Mouse (Mus musculus) mouse trophoblast stem cell (cell line): ENCODE results near the gene Carmil2.

ENCODE experiments used
- in situ Hi-C, 2 experiments: fragments of 300-500 bp; cut with MseI, MboI; formaldehyde crosslinking; loops; 2 replicates in 1 of 2; 3 replicates in 1 of 2; pipeline ENCODE4 v1.15.1; 2025

Gene Carmil2

DNA sequence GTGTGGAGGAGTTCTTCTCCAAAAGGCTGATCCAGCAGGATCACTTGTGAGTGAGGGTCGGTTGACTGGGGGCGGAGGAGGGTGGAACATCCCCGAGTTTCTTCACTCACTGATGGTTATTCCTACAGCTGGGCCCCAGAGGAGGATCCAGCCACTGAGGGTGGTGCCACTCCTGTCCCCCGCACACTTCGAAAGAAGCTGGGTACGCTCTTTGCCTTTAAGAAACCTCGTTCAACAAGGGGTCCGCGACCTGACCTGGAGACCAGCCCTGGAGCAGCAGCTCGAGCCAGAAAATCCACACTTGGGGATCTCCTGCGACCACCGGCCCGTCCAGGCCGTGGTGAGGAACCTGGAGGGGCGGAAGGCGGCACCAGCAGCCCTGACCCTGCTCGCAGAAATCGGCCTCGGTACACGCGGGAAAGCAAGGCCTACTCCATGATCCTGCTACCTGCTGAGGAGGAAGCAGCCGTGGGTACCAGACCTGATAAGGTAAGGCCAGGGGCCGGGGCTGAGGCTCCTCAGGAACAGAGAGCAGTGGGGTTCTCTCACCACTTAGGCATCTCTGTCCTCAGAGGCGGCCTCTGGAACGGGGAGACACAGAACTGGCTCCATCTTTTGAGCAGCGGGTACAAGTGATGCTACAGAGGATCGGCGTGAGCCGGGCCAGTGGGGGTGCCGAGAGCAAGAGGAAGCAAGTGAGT is 9.2 kb downstream of the Carmil2 start:
- in situ Hi-C loops = no loop called here

DNA sequence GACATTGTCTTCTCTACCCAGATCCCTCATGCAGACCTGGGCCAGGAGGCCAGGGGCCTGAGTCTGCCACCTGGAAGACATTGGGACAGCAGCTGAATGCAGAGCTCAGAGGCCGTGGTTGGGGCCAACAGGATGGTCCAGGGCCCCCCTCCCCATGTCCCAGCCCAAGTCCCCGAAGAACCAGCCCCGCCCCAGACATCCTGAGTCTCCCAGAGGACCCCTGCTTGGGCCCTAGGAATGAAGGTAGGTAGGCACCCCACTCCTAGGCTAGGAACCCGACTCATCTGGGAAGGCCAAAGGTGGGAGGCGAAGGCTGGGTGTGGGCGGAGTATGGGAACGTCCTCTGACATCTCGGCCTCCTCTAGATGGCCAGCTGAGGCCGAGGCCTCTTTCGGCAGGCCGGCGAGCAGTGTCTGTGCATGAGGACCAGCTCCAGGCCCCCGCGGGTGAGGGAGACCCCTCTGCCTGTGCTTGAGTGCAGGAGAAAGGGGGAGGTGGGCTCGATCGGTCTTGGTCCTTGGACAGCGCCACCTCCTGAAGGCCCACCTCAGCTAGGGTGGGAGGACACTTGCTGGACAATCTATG is 11.2 kb downstream of the Carmil2 start:
- in situ Hi-C loops = no loop called here

DNA sequence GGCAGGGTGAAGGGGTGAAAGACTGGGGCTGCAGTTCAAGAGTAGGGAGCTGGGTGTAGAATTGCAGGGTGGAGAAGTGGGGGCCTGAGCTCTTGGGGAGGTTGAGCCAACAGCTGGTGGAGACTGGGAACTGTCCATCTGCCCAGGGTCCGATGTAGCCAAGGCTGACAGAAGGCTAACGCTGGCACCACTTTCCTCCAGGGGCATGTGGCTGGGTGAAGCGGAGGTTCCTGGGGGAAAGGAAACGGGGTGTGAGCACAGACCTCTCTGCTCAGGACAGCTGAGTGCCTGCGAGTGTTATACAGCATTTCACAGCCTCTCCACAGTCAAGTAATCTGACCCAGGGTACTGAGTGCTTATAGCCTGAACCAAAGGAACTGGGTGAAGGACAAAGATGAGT is 12.7 kb downstream of the Carmil2 start:
- in situ Hi-C loops = no loop called here

DNA sequence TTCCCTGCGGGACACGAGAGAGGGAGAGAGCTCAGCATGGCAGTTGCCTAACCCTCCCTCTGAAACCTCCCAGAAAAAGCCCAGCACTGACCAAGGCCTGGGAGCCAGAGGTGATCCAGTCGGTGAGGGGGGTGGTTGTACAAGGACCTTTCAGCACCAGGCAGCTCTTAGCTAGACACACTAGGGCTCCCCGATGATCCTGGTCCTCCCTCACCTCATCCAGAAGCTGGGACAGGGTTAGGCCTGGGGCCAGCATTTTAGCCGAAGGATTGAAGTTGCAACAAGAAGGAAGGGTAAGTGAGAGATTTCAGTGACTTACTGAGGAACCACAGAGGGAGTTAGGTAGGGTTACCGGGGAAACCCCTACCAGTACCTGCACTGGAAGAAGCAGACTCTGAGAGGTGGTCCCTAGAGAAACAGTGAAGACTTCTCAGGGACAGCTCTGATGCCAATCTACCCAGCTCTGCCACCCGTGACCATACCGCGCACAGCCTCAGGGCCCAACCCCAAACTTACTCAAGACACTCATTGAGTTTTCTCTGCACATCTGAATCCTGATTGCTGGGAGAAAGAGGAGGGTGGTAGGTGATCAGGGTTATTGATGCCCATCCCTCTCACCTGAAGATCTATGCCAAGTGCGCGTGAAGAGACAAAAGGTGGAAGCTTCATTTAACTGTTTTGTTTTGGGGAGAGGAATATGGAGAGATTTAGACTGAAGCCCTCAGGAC is 13.6 kb downstream of the Carmil2 start:
- in situ Hi-C loops = no loop called here

DNA sequence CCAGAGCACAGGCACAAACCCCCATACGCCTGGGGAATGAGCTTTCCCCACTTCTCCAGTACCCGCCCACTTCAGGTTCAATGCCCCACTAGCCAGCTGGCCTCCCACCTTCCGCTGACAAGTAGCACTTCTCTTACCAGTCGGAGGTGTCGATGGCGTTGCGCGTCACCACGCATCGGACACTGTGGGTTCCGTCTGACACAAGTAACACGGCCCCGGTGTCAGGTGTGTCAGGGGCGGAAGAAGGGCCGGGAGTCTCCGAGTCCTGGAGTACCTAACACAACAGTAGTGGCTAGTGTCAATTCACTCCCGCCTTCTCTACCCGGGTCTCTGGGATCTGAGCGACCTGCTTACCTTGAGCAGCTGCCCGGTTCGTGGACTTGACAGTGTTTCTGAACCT is 14.5 kb downstream of the Carmil2 start:
- in situ Hi-C loops = no loop called here

DNA sequence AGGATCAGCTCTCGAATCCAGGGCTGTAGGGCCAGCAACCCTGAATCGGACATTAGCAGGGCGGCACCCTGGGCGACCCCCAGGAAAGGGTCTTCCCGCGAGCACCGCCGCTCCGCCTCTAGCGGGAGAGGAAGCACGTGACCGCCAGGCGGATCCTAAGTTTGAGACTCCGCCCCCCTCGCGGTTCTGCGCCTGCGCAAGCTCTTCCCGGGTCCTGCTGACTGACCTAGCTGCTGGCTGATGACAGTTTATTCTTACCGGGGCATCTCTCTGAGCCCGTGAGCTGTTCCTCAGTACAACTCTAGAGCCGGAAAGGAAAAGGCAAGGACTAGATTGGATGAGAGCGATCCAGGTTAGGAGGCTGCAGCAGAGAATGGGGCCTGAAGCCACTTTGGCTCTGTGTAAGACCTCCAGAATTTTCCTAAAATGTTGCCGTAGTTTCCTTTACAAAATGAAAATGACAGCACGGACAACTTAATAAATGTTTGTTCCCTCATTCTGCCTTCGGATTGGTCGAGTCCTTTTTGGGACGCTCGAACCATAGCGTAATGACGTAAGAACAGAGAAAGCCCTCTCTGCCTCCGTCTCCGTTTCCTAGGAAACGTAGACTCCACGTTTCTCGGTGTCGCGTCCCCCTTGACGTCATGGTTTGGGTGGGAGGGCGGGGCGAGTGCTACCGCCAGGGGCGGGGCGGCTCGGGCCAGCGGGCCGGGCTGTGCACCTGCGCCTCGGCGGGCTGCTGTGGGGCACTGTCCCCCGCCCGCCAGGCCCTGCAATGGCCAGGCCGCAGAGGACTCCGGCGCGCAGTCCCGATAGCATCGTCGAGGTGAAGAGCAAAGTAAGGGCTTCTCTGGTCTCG is 15.1 kb downstream of the Carmil2 start, which contains the start of the genes Acd and Pard6a:
TSS of gene Acd (minus strand) at position 137 of the 859 bp plus-strand sequence.
TSS of gene Pard6a (plus strand) at position 183 of the 859 bp plus-strand sequence.
- in situ Hi-C loops = no loop called here

DNA sequence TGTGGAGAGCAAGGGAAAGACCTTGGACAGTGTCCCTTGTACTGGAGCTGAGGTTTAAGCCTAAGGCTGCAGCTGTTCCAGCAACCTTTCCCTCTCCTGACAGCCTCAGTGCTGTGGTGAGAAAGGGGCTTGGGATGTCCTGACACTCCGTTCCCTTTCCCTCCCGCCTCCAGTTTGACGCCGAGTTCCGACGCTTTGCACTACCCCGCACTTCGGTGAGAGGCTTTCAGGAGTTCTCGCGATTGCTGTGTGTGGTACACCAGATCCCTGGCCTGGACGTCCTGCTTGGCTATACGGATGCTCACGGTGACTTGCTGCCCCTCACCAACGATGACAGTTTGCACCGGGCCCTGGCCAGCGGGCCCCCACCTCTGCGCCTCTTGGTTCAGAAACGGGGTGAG is 15.9 kb downstream of the Carmil2 start:
- in situ Hi-C loops = no loop called here

DNA sequence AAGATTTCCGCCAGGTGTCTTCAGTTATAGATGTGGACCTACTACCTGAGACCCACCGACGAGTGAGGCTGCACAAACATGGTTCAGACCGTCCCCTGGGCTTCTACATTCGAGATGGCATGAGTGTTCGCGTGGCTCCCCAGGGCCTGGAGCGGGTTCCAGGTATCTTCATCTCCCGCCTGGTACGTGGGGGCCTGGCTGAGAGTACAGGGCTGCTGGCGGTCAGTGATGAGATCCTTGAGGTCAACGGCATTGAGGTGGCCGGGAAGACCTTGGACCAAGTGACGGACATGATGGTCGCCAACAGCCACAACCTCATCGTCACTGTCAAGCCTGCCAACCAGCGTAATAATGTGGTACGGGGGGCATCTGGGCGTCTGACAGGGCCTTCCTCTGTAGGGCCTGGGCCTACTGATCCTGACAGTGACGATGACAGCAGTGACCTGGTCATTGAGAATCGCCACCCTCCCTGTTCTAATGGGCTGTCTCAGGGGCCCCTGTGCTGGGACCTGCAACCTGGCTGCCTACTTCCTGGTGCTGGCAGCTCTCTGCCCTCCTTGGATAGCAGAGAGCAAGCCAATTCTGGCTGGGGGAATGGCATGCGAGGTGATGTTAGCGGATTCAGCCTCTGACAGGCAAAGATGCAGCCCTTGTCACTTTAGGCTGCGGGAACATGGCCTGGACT is 16.8 kb downstream of the Carmil2 start:
- in situ Hi-C loops = no loop called here

DNA sequence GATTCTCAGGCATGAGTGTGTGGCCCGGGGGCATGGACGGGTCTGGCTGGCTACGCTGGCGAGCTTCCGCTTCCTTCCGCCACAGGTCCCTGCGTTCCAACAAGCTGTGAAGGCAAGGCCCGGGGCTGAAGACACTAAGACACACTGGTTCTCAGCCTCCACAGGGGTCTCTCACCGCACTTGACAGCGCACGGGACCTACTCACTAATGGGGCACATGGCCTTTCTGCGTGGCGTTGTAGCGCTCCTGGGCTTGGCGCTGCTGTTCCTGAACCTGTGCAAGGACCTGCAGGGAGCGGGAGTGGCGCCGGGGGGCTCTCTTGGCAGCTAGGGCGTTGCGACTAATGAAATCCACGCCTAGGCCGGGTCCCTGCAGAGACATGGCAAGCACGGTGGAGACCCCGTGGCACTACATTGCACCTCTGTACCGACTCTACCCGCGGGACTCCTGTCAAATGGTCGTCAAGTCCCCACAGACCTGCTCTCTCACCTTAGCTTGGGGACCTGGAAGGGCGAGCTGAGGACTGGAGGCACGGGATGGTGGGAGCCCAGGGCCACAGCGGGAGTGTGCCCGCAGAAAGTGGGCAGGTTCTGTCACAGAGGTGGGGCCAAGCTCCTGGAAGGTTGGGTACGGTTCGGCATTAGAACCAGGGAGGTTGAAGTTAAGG is 18.2 kb downstream of the Carmil2 start:
- in situ Hi-C loops = no loop called here

DNA sequence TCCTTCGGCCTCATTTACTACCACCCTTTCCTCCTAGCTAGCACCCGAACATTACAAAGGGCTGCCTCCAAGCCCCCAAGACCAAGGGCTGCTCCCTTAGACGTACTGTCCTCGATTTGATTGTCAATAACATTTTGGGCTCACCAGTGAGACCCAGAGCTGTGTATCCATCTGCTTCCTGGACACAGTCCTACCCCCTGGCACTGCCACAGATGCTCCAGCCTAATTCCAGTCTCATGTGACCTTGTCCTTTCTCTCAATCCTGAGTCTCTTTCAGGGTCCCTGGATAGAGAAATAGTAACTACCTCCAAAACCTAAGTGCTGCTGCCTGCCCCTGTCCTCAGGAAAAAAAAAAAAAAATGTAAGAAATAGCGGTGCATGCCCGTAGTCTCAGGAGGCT is 18.9 kb downstream of the Carmil2 start:
- in situ Hi-C loops = no loop called here

DNA sequence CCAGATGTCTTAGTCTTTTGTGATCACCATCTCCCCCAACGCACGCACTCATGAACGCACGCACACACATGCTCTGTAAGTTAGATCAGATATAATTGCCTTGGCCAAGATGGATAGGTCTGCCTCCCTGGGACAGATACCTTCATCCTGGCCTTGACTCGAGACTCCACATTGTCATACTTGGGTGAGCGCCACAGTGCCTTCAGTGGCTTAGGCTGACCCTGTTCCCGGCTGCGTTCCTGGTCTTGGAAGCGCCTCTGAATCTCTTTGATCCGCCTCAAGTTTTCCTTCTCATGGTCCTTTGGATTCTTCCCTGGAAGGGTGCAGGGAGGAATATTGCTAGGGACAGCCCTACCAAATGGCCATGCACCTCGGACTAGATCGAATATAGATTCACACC is 20.4 kb downstream of the Carmil2 start:
- in situ Hi-C loops = no loop called here

DNA sequence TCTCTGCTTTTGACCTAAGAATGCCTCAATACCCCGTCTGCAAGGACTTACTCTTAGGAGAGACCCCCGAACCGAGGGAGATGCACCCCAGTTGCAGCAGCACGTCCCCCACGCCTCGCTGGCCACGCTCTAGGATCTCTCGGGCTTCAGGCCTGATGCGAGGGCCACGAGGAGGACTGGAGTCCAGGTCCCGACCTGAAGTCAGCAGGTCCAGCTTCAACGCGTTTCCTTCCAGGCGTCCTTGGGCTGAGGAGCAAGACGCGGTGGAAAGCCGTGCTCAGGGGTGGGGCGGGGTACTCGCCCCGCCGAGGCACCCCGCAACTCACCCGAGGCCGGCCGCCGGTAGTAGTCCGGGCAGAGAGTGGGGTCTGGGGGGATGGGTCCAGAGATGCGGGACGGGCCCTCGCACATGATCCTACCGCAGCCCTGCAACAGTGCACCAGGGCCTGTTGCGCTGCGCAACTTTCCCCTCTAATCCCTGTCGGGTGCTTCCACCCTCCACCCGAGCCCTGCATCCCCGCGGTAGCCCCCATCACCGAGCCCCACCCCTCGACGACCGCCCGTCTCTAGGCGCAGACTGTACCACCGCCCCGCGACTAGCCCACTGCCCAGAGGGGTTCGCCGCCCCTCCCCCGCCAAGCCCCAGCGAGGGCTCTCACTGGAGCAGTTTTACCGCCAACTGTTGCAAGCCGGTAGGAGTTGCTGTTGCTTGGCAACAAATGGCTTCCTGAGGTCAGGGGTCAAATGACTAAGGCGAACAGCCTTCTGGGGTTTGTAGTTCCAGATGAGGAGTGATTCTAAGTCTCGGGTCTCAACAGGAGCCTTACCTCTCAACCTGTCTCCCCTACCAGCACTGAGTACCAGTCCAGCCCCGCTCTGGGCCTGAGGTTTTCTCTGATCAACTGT is 21.7 kb downstream of the Carmil2 start, which contains the start of the genes 4933405L10Rik and Enkd1:
TSS of gene 4933405L10Rik (plus strand) at position 158 of the 906 bp plus-strand sequence.
TSS of gene Enkd1 (minus strand) at position 713 of the 906 bp plus-strand sequence.
- in situ Hi-C loops = no loop called here

DNA sequence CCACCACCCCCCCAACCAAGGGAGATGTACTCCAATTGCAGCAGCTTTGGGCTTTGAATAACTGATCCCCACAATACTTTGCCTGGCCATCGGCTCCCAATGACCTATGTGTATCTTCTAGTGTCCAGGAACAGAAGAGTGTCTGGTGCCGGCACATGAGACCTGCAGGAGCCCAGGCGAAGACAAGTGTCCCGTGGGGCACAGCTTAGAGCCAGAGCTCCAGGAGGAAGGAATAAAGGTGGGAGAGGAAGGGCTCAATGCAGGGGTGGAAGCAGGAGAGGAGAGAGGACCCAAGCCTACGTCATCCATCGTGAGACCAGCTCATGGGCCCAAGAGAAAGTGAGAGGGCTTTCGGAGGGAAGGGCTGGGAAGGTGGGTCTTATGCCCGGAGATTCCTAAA is 22.6 kb downstream of the Carmil2 start:
- in situ Hi-C loops = no loop called here

DNA sequence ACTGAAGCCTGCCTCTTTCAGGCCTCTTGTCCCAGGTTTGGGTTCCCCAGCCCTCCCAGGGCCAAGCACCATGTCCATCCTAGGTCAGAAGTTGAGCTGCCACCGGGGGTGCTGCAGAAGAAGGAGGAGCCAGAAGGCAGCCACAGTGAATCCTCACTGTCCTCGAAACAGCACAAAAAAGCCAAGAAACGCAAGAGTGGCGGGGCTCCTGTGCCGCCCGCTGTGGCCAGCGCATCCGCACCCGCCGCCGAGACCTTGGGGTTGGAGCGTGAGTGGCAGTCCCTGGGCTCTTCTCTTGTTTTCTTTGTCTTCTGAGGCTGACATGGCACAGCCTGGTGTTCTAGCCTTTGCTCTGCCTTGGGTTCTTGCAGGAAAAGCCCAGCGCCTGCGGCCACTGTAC is 23.2 kb downstream of the Carmil2 start:
- in situ Hi-C loops = no loop called here

DNA sequence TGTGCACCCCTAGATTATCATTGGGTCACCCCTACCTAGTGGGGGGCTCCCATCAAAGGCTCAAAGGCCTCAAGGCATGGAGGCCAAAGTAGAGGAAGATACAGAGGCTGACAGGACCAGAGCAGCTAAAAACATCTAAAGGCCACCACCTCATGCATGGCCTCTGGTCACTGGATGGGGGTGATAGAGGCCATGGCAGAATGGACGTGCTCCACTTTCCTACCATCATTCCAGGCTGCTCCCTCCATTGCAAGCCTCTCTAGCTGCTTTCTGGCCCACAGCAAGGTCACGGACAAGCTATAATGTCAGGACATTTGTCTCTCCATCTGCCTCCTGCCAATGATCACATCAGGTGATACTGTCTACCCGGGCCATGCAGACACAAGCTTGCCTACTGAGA is 26.2 kb downstream of the Carmil2 start:
- in situ Hi-C loops = no loop called here

DNA sequence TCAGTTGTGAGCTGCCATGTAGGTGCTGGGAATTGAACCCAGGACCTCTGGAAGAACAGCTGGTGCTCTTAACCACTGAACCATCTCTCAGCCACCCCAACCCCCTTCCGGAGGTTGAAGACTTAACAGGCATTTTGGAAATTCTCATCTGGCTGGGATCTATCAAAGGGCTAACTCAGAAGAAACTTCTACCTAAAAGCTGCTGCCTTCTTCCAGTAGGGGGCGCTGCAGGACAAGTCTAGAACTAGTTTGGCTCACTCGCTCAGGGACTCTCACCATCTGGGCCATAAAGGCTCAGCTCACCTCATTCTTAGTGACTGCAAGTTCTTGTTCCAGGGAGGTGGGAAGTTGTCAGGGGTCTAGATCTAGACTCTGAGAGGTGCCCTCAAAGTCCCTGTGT is 28.1 kb downstream of the Carmil2 start:
- in situ Hi-C loops = no loop called here

DNA sequence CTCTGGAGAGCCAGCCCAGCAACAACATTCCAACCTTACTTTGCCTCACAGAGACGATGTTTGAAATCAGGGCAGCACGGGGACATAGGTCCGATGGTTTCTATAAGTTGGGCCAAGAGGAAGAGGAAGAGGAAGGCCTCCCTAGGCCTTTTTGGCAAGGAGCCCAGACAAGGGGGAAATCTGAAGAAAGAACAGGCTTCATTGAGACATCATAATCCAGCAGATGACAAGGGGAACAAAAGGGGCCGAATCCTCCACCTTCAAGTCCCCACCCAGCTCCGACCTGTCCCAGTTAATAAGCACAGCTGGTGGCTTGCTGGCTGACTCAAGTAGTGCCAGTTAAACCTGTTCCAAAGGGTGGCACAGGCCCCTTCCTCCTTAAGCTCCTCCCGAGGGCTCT is 29.0 kb downstream of the Carmil2 start:
- in situ Hi-C loops = loop anchor here in 1 of 2 experiments (5.0 kb wide), 1 partner anchor 37 kb away; no protein-coding TSS in a partner anchor

DNA sequence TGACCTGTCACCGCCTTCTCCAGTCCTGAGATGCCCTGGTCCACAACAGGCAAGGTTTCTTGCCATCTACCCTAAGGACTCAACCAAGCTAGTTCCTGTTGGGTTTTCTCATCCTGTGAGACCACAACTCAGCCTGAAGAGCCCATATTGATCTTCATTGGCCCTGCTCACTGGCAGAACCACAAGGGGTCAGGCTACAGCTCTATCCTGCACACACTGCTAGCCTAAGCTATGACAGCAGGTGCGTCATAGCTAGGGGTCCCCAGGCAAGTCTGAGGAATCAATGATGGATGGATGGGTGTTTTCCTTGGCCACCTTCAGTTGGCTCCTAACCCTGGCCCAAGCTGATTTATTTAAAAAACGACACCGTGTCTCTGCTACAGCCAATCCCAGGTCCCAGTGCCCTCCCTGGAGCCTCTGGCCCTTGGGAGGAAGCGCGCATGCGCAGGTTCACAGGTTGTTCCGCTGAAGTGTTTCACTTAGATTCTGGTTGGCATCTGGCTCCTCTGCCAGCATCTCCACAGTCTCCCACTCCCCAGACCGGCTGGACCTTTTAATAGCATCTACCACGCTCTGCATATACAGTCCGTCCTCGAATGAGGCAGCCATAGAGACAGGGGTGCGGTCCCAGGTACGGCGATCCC is 30.4 kb downstream of the Carmil2 start:
- in situ Hi-C loops = loop anchor here in 1 of 2 experiments (5.0 kb wide), 1 partner anchor 36 kb away; no protein-coding TSS in a partner anchor

DNA sequence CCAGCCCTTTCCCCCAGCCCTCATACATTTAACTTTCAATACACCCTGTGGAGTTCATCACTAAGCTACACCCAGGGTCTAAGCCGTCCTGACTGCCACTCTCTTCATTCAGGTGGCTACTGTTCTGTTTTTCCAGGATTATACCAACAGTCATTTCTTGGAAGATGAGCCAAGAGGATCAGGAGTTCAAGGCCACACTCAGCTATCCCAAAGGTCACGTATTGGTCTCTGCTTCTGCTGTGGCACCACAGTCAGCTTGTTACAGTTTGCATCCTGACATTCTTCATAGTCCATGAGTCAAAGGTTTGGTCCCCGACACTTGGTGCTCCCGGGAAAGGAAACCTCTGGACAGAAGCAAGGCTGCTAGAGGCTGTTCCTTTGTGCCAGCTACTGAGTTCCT is 33.6 kb downstream of the Carmil2 start:
- in situ Hi-C loops = loop anchor here in 1 of 2 experiments (5.0 kb wide), 1 partner anchor 33 kb away; no protein-coding TSS in a partner anchor
